Mouse (Mus musculus) forebrain, postnatal 0 days (tissue): ENCODE measurements at regions not wholly inside any gene's neighbourhood (a gene's known extent, or its start where the extent isn't known, plus 50 kb on each side); places are given as distances from the start of the nearest gene placed in this dataset.

ENCODE experiments used
- ATAC-seq: fragments of 200-750 bp; cut with Nextera tagmentation; 2 replicates; pipeline ENCODE4 v1.8.0; 2017; ENCODE audit warnings: mild to moderate bottlenecking, moderate library complexity
- DNase-seq: peaks from one replicate; pipeline ENCODE4 v3.0.0-alpha.2; 2015
- H3K27ac ChIP-seq: fragments of 300-500 bp; sonication (generic); 2 replicates; pipeline ENCODE4 v1.5.1; 2014; ENCODE audit warnings: low read depth, mild to moderate bottlenecking, antibody characterized with exemption, low read length, moderate library complexity, mixed read lengths
- H3K27me3 ChIP-seq: fragments of 300-500 bp; sonication (generic); 2 replicates; pipeline ENCODE4 v1.6.1; 2014; ENCODE audit warnings: mild to moderate bottlenecking, low read length, mixed read lengths; ENCODE audit not compliant: insufficient read depth
- H3K36me3 ChIP-seq: fragments of 300-500 bp; sonication (generic); 2 replicates; pipeline ENCODE4 v1.6.1; 2014; ENCODE audit warnings: mild to moderate bottlenecking, moderate library complexity; ENCODE audit not compliant: insufficient read depth
- H3K4me1 ChIP-seq: fragments of 300-500 bp; sonication (generic); 2 replicates; pipeline ENCODE4 v1.6.1; 2014; ENCODE audit warnings: antibody characterized with exemption; ENCODE audit not compliant: insufficient read depth
- H3K4me2 ChIP-seq: fragments of 300-500 bp; sonication (generic); 2 replicates; pipeline ENCODE4 v1.6.1; 2014; ENCODE audit warnings: low read depth, mild to moderate bottlenecking, moderate library complexity
- H3K4me3 ChIP-seq: fragments of 300-500 bp; sonication (generic); 2 replicates; pipeline ENCODE4 v1.5.1; 2014; ENCODE audit warnings: low read depth, low read length, mixed read lengths
- H3K9ac ChIP-seq: fragments of 300-500 bp; sonication (generic); 2 replicates; pipeline ENCODE4 v1.6.1; 2014; ENCODE audit warnings: mild to moderate bottlenecking
- H3K9me3 ChIP-seq: fragments of 300-500 bp; sonication (generic); 2 replicates; pipeline ENCODE4 v1.6.1; 2016; ENCODE audit warnings: low read length
- CTCF ChIP-seq: sonication (generic); IDR thresholded peaks from 2 replicates; pipeline ENCODE4 v1.5.1; 2016; ENCODE audit warnings: antibody characterized with exemption, control low read depth, low read depth
- WGBS: fragments of 180-500 bp; shearing (Covaris S2); extraction: QIAGEN DNeasy Blood & Tissue Kit; methylation state at CpG from one replicate; pipeline ENCODE4 v1.1.7; 2014; 5-methylcytosine and 5-hydroxymethylcytosine counted together

DNA sequence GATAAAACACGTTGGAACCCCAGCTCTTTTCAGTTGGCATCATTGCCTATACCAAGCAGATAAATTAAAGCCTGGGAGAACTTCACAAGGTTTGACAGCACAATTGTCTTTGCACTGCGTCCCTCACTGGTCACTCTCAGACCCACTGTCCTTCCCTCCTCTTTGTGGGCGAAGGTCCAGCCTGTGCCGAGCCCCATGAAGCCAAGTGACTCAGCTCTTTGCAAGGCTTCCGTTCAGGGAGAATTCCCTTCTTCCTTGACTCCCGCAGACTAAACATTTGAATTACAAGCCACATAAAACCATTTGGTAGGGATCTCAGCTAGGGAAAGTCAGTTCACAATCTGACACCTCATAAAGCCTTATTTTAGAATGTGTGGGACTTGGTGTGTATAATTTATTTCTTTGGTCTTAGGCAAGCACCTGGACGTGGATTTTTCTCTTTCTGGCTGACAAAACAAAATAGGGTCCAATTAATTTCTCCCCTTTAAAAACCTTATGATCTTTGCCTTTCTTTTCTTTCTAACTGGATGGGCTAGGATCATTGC, 136.7 kb upstream of the Tars start:
- no peak for TF ChIP-seq CTCF
- WGBS = 83% methylated on average over 7 of the region's 7 CpGs
- no peaks in the 10 kb centered on the region for H3K4me1 ChIP-seq

DNA sequence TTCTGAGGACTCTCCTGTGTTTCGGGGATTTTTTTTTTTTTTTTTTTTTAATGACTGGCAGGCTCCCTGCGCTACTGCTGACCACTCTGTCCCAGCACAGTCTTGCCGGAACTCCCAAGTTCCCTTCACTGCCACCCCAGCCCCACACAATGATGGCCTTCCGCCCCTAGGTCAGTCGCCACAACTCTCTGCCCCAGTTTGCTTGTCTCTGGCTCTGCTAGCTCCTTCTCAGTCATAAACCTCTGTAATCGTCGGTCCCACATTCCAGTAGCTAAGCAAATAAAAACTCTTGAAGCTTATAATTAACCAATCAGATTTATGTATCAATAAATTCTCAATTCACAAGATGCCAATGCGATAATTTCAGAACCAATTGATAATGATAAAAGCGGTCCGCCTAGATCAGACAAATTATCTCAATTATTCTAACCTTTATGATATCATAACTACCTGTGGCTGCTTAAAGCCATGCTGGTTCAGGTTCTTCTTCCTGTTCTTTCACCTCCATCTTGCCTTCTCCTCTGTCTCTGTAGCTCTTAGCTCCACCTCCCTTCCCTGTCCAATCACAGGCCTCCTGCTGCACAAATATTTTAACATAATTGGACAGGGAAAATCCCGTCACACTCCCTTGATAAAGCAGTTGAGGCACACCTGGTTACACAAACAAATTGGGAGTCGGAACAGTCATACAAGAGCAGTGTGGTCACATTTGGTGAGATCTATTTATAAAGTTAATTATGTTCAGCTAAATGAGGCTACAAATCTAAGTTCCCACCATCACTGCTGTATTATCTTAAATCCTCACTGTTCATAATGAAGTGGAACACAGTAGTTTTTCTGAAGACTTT, 135.2 kb upstream of the Tars start:
- no peak for TF ChIP-seq CTCF
- DNase-seq (no peak), ATAC-seq (no peak)
- Histone ChIP-seq H3K27me3 (no peaks in the 10 kb centered on the region), H3K9me3 (no peaks in the 10 kb centered on the region), H3K4me2 (no peak overlapping the region), H3K36me3 (no peaks in the 10 kb centered on the region), H3K4me3 (no peak overlapping the region), H3K27ac (no peak overlapping the region), H3K9ac (no peak overlapping the region), H3K4me1 (no peaks in the 10 kb centered on the region)
- 91% methylated on average over 12 of the region's 12 CpGs for WGBS

More for the DNA sequence above, 136.7 kb upstream of the Tars start:
- Histone ChIP-seq H3K27me3 (no peaks in the 10 kb centered on the region), H3K9me3 (no peaks in the 10 kb centered on the region), H3K9ac (no peak overlapping the region), H3K36me3 (no peaks in the 10 kb centered on the region), H3K4me3 (no peak overlapping the region), H3K27ac (no peak overlapping the region), H3K4me2 (no peak overlapping the region)
- DNase-seq (no peak), ATAC-seq (no peak)

DNA sequence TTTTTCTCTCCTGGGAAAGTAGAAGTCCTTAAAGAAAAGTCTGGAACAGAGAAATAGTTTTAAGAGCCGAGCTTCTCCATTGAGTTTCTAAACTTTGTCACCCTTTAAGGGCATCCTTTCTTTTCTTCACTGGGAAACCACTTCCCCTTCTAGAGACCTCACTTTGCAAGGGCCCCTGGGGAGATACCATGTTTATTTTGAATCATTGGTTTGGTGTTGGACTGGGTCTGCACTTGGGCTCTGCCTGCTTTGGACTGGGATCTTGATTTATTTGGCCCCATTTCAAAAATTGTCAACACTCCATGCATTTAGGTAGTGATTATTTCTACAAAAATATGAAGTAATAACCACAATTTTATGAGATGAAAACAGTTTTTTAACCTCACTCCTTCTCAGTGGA, 134.2 kb upstream of the Tars start:
- Histone ChIP-seq H3K9ac (no peak overlapping the region), H3K36me3 (no peaks in the 10 kb centered on the region), H3K4me3 (no peak overlapping the region), H3K27ac (no peak overlapping the region), H3K4me2 (no peak overlapping the region), H3K9me3 (no peaks in the 10 kb centered on the region), H3K27me3 (no peaks in the 10 kb centered on the region), H3K4me1 (no peaks in the 10 kb centered on the region)
- 80% methylated on average over 1 of the region's 1 CpGs for WGBS
- TF ChIP-seq CTCF = no peak
- DNase-seq = no peak
- no peak for ATAC-seq

DNA sequence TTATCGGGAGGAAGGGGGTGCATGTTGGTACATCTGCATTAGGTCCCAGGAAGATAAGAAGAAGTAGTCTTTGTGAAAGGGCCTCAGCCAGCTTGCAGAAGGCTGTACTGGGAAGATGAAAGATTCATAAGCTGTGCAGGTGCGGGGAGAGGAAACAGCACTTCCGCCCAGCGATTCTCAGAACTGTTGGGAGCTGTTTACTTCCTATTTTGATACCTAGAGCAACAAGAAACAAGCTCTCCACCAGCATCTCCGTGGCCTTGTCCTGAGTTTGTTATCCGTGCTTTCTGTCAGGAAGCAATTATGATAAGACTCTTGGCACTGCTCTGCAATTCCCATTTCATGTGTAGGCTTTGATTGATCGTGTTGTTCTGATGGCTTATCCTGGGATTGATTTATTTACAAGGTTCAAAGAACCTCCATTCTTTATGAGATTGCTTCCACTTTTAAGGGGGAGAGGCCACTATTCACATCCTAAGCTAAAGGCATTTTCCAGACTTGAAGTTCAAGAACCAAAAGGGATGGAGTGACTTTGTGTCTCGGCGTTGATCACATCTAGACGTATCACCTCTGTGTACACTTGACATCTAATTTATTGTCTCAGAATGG, 133.6 kb upstream of the Tars start:
- ATAC-seq (no peak), DNase-seq (no peak)
- H3K9ac ChIP-seq = no peak overlapping the region
- no peaks in the 10 kb centered on the region for H3K36me3 ChIP-seq
- no peaks in the 10 kb centered on the region for H3K27me3 ChIP-seq
- H3K27ac ChIP-seq = no peak overlapping the region
- no peak overlapping the region for H3K4me3 ChIP-seq
- no peak for TF ChIP-seq CTCF
- no peaks in the 10 kb centered on the region for H3K9me3 ChIP-seq
- no peaks in the 10 kb centered on the region for H3K4me1 ChIP-seq
- 87% methylated on average over 10 of the region's 10 CpGs for WGBS
- no peak overlapping the region for H3K4me2 ChIP-seq

DNA sequence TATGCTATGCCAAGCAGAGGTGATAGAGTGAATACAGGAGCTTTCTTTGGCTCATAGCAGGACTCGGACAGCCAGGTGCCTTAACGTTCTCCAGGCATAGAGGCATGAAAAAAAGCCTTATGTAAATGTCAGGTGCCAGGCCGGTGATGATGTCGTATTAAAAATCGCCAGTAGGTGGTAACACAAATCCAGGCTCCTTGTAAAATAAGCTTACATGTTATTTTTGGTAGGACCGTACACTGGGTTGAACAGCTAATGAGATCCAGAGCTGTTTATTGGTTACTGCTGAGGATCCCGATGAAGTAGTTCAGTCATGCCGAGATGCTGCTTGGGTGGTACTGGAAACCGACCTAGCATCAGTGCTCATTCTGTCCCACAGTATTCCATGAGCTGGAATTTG, 133.1 kb upstream of the Tars start:
- TF ChIP-seq CTCF = no peak
- no peaks in the 10 kb centered on the region for H3K9me3 ChIP-seq
- H3K36me3 ChIP-seq = no peaks in the 10 kb centered on the region
- 81% methylated on average over 9 of the region's 9 CpGs for WGBS
- no peak for ATAC-seq
- DNase-seq = no peak
- H3K4me1 ChIP-seq = no peaks in the 10 kb centered on the region
- no peak overlapping the region for H3K9ac ChIP-seq
- no peaks in the 10 kb centered on the region for H3K27me3 ChIP-seq
- no peak overlapping the region for H3K4me2 ChIP-seq
- no peak overlapping the region for H3K4me3 ChIP-seq
- H3K27ac ChIP-seq = no peak overlapping the region

GRCm38 (mm10) chr15:11529819-11530810, 130.7 kb upstream of the Tars start:
- no peak overlapping the region for H3K27ac ChIP-seq
- no peak overlapping the region for H3K4me3 ChIP-seq
- no peak overlapping the region for H3K9ac ChIP-seq
- no peaks in the 10 kb centered on the region for H3K27me3 ChIP-seq
- no peak for TF ChIP-seq CTCF
- DNase-seq = no peak
- 14% methylated on average over 8 of the region's 8 CpGs for WGBS
- no peaks in the 10 kb centered on the region for H3K4me1 ChIP-seq
- no peaks in the 10 kb centered on the region for H3K36me3 ChIP-seq
- no peak overlapping the region for H3K4me2 ChIP-seq
- ATAC-seq = no peak
- no peaks in the 10 kb centered on the region for H3K9me3 ChIP-seq
